Mouse (Mus musculus) megakaryocyte, embryonic 14.5 days (primary cell): ENCODE measurements around the gene Crcp.

ENCODE experiments used
- FLI1 ChIP-seq: IDR thresholded peaks from 2 replicates; pipeline ENCODE4 v1.6.1; 2012; ENCODE audit warnings: low read length, inconsistent platforms, mixed read lengths
- GATA1 ChIP-seq: IDR thresholded peaks from 3 replicates; pipeline ENCODE4 v1.6.1; 2012; ENCODE audit warnings: mixed read lengths, low read length, inconsistent platforms, borderline replicate concordance

DNA sequence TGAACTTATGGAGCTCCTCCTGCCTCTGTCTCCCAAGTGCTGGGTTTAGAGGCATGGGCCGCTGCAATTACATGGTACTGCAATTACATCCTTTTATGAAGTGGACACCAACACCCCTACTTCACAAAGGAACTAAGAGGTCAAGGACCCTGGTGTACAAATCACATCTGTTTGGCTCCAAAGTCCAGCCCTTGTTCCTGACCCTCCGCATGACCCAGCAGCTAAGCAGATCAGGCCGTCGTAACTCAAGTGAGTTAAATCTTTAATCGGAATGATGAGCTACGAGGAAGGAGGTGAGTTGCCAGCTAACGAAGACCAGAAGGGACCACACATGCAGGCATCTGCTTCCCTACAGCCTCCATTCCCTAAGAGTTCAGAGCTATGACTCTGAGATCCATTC lies 6.7 kb upstream of the Crcp start:
- no peak for TF ChIP-seq GATA1
- no peak for TF ChIP-seq FLI1
